Mouse (Mus musculus) thymus, adult 2 months (tissue): Measurements from ENCODE around the gene Tspan32.

ENCODE experiments used
- CTCF ChIP-seq: fragments of 200-500 bp; IDR thresholded peaks from 2 replicates; pipeline ENCODE4 v1.5.1; 2012; ENCODE audit warnings: mild to moderate bottlenecking, control low read depth, low read length, moderate library complexity, borderline replicate concordance; ENCODE audit not compliant: control insufficient read depth, poor library complexity, insufficient read depth; ENCODE audit errors: extremely low read depth
- POLR2A ChIP-seq: fragments of 200-500 bp; IDR thresholded peaks from 2 replicates; pipeline ENCODE4 v1.6.1; 2012; ENCODE audit warnings: mild to moderate bottlenecking, low read length, control low read depth, moderate library complexity; ENCODE audit not compliant: control insufficient read depth, poor library complexity, insufficient read depth; ENCODE audit errors: extremely low read depth

DNA sequence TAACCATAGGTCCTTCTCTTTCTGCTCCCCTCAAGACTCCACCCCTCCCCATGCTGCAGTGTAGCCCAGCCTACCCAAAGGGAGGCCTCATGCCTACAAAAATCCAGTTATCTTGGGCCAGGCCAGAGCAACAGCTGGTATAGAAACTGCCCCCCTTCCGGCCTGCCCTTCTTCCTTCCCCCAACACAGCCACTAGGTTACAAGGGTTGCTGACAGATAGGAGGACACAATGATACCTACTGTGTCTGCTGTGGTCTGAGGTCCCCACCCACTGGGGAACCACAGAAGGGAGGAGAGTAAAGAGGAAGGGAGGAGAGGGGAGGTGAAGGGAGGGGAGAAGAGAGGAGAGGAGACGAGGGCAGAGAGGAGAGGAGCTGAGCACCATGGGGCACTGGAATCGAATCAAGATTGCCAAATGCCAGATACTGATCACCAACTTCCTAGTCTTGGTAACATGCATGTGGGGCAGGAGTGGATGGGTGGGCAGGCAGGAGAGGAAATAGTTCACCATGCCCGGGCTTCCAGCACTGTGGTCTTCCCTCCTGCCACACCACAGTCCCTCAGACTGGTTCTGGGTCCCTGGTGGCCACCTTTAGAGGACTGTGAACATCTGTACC, at the start of gene Tspan32:
- TF ChIP-seq POLR2A: no peak
- no peak for TF ChIP-seq CTCF
